Mouse (Mus musculus) C2C12 (cell line): ENCODE data around the gene Lcp2.

Experiments used
- CEBPB ChIP-seq: IDR thresholded peaks from one replicate; pipeline ENCODE4 v1.6.1; 2011; ENCODE audit warnings: low read depth, mild to moderate bottlenecking, control low read depth, moderate library complexity
- CTCF ChIP-seq: IDR thresholded peaks from one replicate; pipeline ENCODE4 v1.5.1; 2011; ENCODE audit not compliant: control insufficient read depth, insufficient read depth, insufficient read length
- MYOD1 ChIP-seq: IDR thresholded peaks from one replicate; pipeline ENCODE4 v1.6.1; 2011; ENCODE audit warnings: low read depth; ENCODE audit not compliant: control insufficient read depth, insufficient read length
- USF1 ChIP-seq: IDR thresholded peaks from one replicate; pipeline ENCODE4 v1.6.1; 2011; ENCODE audit warnings: low read depth, mild to moderate bottlenecking, control low read depth, moderate library complexity

GRCm38 (mm10) chr11:34118319-34118718 lies 71.6 kb downstream of the Lcp2 start:
- TF ChIP-seq CTCF (no peak), CEBPB (no peak), USF1 (no peak), MYOD1 (no peak)
